Mouse (Mus musculus) megakaryocyte, adult 5-6 weeks (primary cell): Measurements from ENCODE around the gene Olfr952. TPM values are rescaled to one million over a fixed set of nuclear protein-coding genes. Genes with fewer than 3 reads are reported as not detected.

Experiments
- ATAC-seq: 2 replicates; pipeline ENCODE4 v1.8.0; 2016; ENCODE audit warnings: mild to moderate bottlenecking, inconsistent platforms; ENCODE audit not compliant: poor library complexity, severe bottlenecking
- total RNA-seq, 2 experiments: library from RNA; stranded (forward) in 1 of 2; stranded (reverse) in 1 of 2; fragments of 153-499, 151-499 nt in 1 of 2; fragments of 221-1000, 200-1000 nt in 1 of 2; gene quantifications; 2 replicates each; pipeline versions ENCODE4 v1.2.3 to v1.2.4; 2015 to 2017

Olfr952 gene
- total RNA-seq (2015) (not detected in 2 replicates), total RNA-seq (2017) (not detected in 2 replicates)

- no peak for ATAC-seq
Measured at GRCm38 (mm10) chr9:39427048-39427447, at the start of gene Olfr952. Gene Olfr952, minus strand, starts transcription at chr9:39427148.

- no peak for ATAC-seq
Measured at GRCm38 (mm10) chr9:39471844-39472243, 44.9 kb upstream of the Olfr952 start, which contains the start of gene Olfr955. Gene Olfr955, minus strand, starts transcription at chr9:39471944.

- no peak for ATAC-seq
Measured at GRCm38 (mm10) chr9:39456401-39456800, 29.5 kb upstream of the Olfr952 start, which contains the start of gene Olfr954. Gene Olfr954, plus strand, starts transcription at chr9:39456701.

GRCm38 (mm10) chr9:39387110-39387509 is 39.8 kb downstream of the Olfr952 start, which contains the start of gene Olfr951:
Gene Olfr951, plus strand, starts transcription at chr9:39387410.
- ATAC-seq: no peak

Other genes with a start within 250 kb of the Olfr952 start
- gene Olfr944, start 225.2 kb downstream of the Olfr952 start, total RNA-seq (2015): not detected in 2 replicates
- gene Olfr944, start 225.2 kb downstream of the Olfr952 start, total RNA-seq (2017): not detected in 2 replicates
- gene Olfr1537, start 177.2 kb downstream of the Olfr952 start, total RNA-seq (2015): not detected in 2 replicates
- not detected in 2 replicates for gene Olfr1537, start 177.2 kb downstream of the Olfr952 start, total RNA-seq (2017)
- not detected in 2 replicates for gene Olfr945, start 150.3 kb downstream of the Olfr952 start, total RNA-seq (2015)
- gene Olfr945, start 150.3 kb downstream of the Olfr952 start, total RNA-seq (2017): not detected in 2 replicates
- gene Olfr948, start 101.1 kb downstream of the Olfr952 start, total RNA-seq (2015): not detected in 2 replicates
- not detected in 2 replicates for gene Olfr948, start 101.1 kb downstream of the Olfr952 start, total RNA-seq (2017)
- gene Olfr951, start 39.7 kb downstream of the Olfr952 start, total RNA-seq (2015): not detected in 2 replicates
- gene Olfr951, start 39.7 kb downstream of the Olfr952 start, total RNA-seq (2017): not detected in 2 replicates
- not detected in 2 replicates for gene Olfr954, start 29.6 kb upstream of the Olfr952 start, total RNA-seq (2015)
- gene Olfr954, start 29.6 kb upstream of the Olfr952 start, total RNA-seq (2017): not detected in 2 replicates
- gene Olfr955, start 44.8 kb upstream of the Olfr952 start, total RNA-seq (2015): not detected in 2 replicates
- not detected in 2 replicates for gene Olfr955, start 44.8 kb upstream of the Olfr952 start, total RNA-seq (2017)
- gene Olfr44, start 66.8 kb upstream of the Olfr952 start, total RNA-seq (2015): not detected in 2 replicates
- gene Olfr44, start 66.8 kb upstream of the Olfr952 start, total RNA-seq (2017): not detected in 2 replicates
- gene Olfr957, start 88.7 kb upstream of the Olfr952 start, total RNA-seq (2015): not detected in 2 replicates
- not detected in 2 replicates for gene Olfr957, start 88.7 kb upstream of the Olfr952 start, total RNA-seq (2017)
- gene Olfr958, start 126.9 kb upstream of the Olfr952 start, total RNA-seq (2015): not detected in 2 replicates
- not detected in 2 replicates for gene Olfr958, start 126.9 kb upstream of the Olfr952 start, total RNA-seq (2017)
- not detected in 2 replicates for gene Olfr959, start 148.4 kb upstream of the Olfr952 start, total RNA-seq (2015)
- gene Olfr959, start 148.4 kb upstream of the Olfr952 start, total RNA-seq (2017): not detected in 2 replicates
- 0.14 and 0.74 TPM in 2 replicates for gene AW551984, start 177.3 kb upstream of the Olfr952 start, total RNA-seq (2015)
- gene AW551984, start 177.3 kb upstream of the Olfr952 start, total RNA-seq (2017): 0.11 and 0.37 TPM in 2 replicates
- not detected in 2 replicates for gene Olfr148, start 183.5 kb upstream of the Olfr952 start, total RNA-seq (2015)
- not detected in 2 replicates for gene Olfr148, start 183.5 kb upstream of the Olfr952 start, total RNA-seq (2017)
- not detected in 2 replicates for gene Olfr960, start 194.2 kb upstream of the Olfr952 start, total RNA-seq (2015)
- not detected in 2 replicates for gene Olfr960, start 194.2 kb upstream of the Olfr952 start, total RNA-seq (2017)
- gene Olfr961, start 217.9 kb upstream of the Olfr952 start, total RNA-seq (2015): 0.13 TPM in 1 of 2 replicates, not detected in the other
- gene Olfr961, start 217.9 kb upstream of the Olfr952 start, total RNA-seq (2017): not detected in 2 replicates
- gene Olfr963, start 240.1 kb upstream of the Olfr952 start, total RNA-seq (2015): not detected in 2 replicates
- gene Olfr963, start 240.1 kb upstream of the Olfr952 start, total RNA-seq (2017): not detected in 2 replicates